Mouse (Mus musculus) hindbrain, postnatal 0 days (tissue): ENCODE measurements around the gene Timp4. TPM values are rescaled to one million over a fixed set of nuclear protein-coding genes. Genes with fewer than 3 reads are reported as not detected.

ENCODE experiments used
- ATAC-seq: fragments of 200-750 bp; cut with Nextera tagmentation; 2 replicates; pipeline ENCODE4 v1.8.0; 2017; ENCODE audit warnings: mild to moderate bottlenecking, moderate TSS enrichment, moderate library complexity
- DNase-seq: peaks from one replicate; pipeline ENCODE4 v3.0.0-alpha.2; 2015; ENCODE audit warnings: low spot score
- H3K27ac ChIP-seq: fragments of 300-500 bp; sonication (generic); 2 replicates; pipeline ENCODE4 v1.5.1; 2014; ENCODE audit warnings: mild to moderate bottlenecking
- H3K27me3 ChIP-seq: fragments of 300-500 bp; sonication (generic); 2 replicates; pipeline ENCODE4 v1.6.1; 2014; ENCODE audit warnings: low read length, mixed read lengths; ENCODE audit not compliant: insufficient read depth
- H3K36me3 ChIP-seq: fragments of 300-500 bp; sonication (generic); 2 replicates; pipeline ENCODE4 v1.6.1; 2014; ENCODE audit warnings: low read length, mixed read lengths; ENCODE audit not compliant: insufficient read depth
- H3K4me1 ChIP-seq: fragments of 300-500 bp; sonication (generic); 2 replicates; pipeline ENCODE4 v1.6.1; 2014; ENCODE audit warnings: antibody characterized with exemption, low read length, mixed read lengths; ENCODE audit not compliant: insufficient read depth
- H3K4me2 ChIP-seq: fragments of 300-500 bp; sonication (generic); 2 replicates; pipeline ENCODE4 v1.6.1; 2014; ENCODE audit warnings: low read depth, mild to moderate bottlenecking, low read length, moderate library complexity, mixed read lengths
- H3K4me3 ChIP-seq: fragments of 300-500 bp; sonication (generic); 2 replicates; pipeline ENCODE4 v1.5.1; 2014; ENCODE audit warnings: low read length
- H3K9ac ChIP-seq: fragments of 300-500 bp; sonication (generic); replicated peaks from 2 replicates; pipeline ENCODE4 v1.6.1; 2014; ENCODE audit warnings: mild to moderate bottlenecking, low read length, moderate library complexity, mixed read lengths
- H3K9me3 ChIP-seq: fragments of 300-500 bp; sonication (generic); 2 replicates; pipeline ENCODE4 v1.6.1; 2016; ENCODE audit warnings: low read length, mixed read lengths
- CTCF ChIP-seq: IDR thresholded peaks from 2 replicates; pipeline ENCODE4 v1.5.1; 2016; ENCODE audit warnings: antibody characterized with exemption, control low read depth, low read depth
- WGBS: fragments of 180-500 bp; shearing (Covaris S2); extraction: QIAGEN DNeasy Blood & Tissue Kit; methylation state at CpG from one replicate; pipeline ENCODE4 v1.1.7; 2014; 5-methylcytosine and 5-hydroxymethylcytosine counted together
- polyA plus RNA-seq: library from polyadenylated mRNA; unstranded; fragments of >200 nt; fragmentation: Nextera tagmentation; extraction: Ambion mirVana; gene quantifications from 2 replicates; pipeline ENCODE4 v1.2.1, GENCODE M21; 2015
- total RNA-seq: library from RNA; depleted of rRNA; stranded (reverse); fragments of >200 nt; gene quantifications from 2 replicates; pipeline ENCODE4 v1.2.3, GENCODE M21; 2014; rRNA removed

Timp4 gene
- total and polyA plus RNA-seq, 2 experiments from 2014 or later: 36.0 to 48.4 TPM

DNA sequence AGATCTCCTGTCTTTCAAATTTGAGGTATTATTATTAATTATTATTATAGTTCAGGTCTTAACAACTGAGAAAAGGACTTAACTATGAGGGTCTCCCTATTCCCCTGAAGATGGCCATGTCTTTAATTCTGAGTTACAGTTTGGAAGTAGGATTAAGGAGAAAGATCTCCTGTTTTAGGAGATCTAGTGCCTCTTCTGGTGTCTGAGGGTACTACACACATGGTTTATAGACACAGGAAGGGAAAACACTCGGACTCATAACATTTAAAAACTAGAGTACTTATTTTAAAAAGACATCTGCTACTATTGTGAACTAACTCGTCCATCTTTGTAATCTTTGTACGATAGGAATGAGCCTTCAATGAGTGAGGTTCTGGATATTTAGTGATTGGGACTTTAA lies 49.0 kb downstream of the Timp4 start:
- Histone ChIP-seq H3K27me3 (no peaks in the 10 kb centered on the region), H3K36me3 (no peaks in the 10 kb centered on the region), H3K27ac (no peak overlapping the region), H3K4me1 (no peaks in the 10 kb centered on the region), H3K9ac (no peak overlapping the region), H3K4me3 (no peak overlapping the region), H3K4me2 (no peak overlapping the region), H3K9me3 (no peaks in the 10 kb centered on the region)
- ATAC-seq (no peak), DNase-seq (peak; percentile 27)
- WGBS: 75% methylated on average over 3 of the region's 3 CpGs
- peak; percentile 33 for TF ChIP-seq CTCF

DNA sequence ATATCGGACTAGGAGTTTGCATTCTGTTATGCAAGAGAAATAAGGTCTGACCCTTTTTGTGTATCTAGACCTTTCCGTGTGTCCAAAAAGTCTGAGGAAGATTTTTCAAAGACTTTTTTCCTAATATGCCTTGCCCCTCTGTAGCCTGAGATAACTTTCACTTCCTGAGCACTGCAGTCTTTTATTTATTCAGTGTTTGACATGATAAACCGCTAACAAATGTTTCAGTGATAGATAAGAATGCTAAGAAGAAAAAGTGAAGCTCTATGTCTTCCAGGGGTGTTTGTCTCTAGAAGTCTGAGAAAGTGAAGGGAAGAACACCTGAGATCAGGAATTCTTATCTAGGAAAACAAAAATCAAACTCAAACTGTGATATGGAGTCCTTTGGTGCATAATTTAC lies 51.3 kb downstream of the Timp4 start:
- H3K36me3 ChIP-seq: no peaks in the 10 kb centered on the region
- no peak overlapping the region for H3K27ac ChIP-seq
- no peak for ATAC-seq
- H3K4me1 ChIP-seq: no peaks in the 10 kb centered on the region
- no peak overlapping the region for H3K4me2 ChIP-seq
- H3K27me3 ChIP-seq: no peaks in the 10 kb centered on the region
- H3K9me3 ChIP-seq: no peaks in the 10 kb centered on the region
- TF ChIP-seq CTCF: no peak
- no peak overlapping the region for H3K9ac ChIP-seq
- no peak overlapping the region for H3K4me3 ChIP-seq
- WGBS: 90% methylated on average over 3 of the region's 3 CpGs
- no peak for DNase-seq

Other genes with a start within 250 kb of the Timp4 start
- 44.3 and 51.1 TPM in 2 replicates for gene Tamm41, start 214.3 kb downstream of the Timp4 start, total RNA-seq
- gene Tamm41, start 214.3 kb downstream of the Timp4 start, polyA plus RNA-seq: 47.1 and 47.7 TPM in 2 replicates
- gene Syn2, start 117.3 kb downstream of the Timp4 start, total RNA-seq: 128 and 129 TPM in 2 replicates
- 90.2 and 94.7 TPM in 2 replicates for gene Syn2, start 117.3 kb downstream of the Timp4 start, polyA plus RNA-seq
- gene Gm17482, start 24.9 kb downstream of the Timp4 start, total RNA-seq: not detected in 2 replicates
- gene Gm17482, start 24.9 kb downstream of the Timp4 start, polyA plus RNA-seq: not detected in 2 replicates
- 0.26 TPM in 1 of 2 replicates, not detected in the other for gene Pparg, start 108.7 kb upstream of the Timp4 start, total RNA-seq
- 0.26 and 0.46 TPM in 2 replicates for gene Pparg, start 108.7 kb upstream of the Timp4 start, polyA plus RNA-seq